Mouse (Mus musculus) midbrain, postnatal 0 days (tissue): ENCODE results near the gene Pard3b. TPM values are rescaled to one million over a fixed set of nuclear protein-coding genes. Genes with fewer than 3 reads are reported as not detected.

ENCODE experiments used
- ATAC-seq: fragments of 200-750 bp; cut with Nextera tagmentation; 2 replicates; pipeline ENCODE4 v1.8.0; 2017; ENCODE audit warnings: moderate number of reproducible peaks, mild to moderate bottlenecking, moderate TSS enrichment, moderate library complexity; ENCODE audit not compliant: low FRiP score
- DNase-seq: peaks from one replicate; pipeline ENCODE4 v3.0.0-alpha.2; 2015; ENCODE audit warnings: low spot score
- H3K27ac ChIP-seq: fragments of 300-500 bp; sonication (generic); 2 replicates; pipeline ENCODE4 v1.5.1; 2014; ENCODE audit warnings: low read depth, mild to moderate bottlenecking, low read length, mixed read lengths
- H3K27me3 ChIP-seq: fragments of 300-500 bp; sonication (generic); 2 replicates; pipeline ENCODE4 v1.6.1; 2014; ENCODE audit warnings: low read length, control low read depth, mixed read lengths; ENCODE audit not compliant: insufficient read depth
- H3K36me3 ChIP-seq: fragments of 300-500 bp; sonication (generic); 2 replicates; pipeline ENCODE4 v1.6.1; 2014; ENCODE audit warnings: low read length, control low read depth, mixed read lengths; ENCODE audit not compliant: insufficient read depth
- H3K4me1 ChIP-seq: fragments of 300-500 bp; sonication (generic); 2 replicates; pipeline ENCODE4 v1.6.1; 2014; ENCODE audit warnings: mild to moderate bottlenecking, control low read depth, antibody characterized with exemption, low read length, mixed read lengths; ENCODE audit not compliant: insufficient read depth
- H3K4me2 ChIP-seq: fragments of 300-500 bp; sonication (generic); 2 replicates; pipeline ENCODE4 v1.6.1; 2014; ENCODE audit warnings: low read depth, mild to moderate bottlenecking, low read length, mixed read lengths; ENCODE audit not compliant: poor library complexity, severe bottlenecking
- H3K4me3 ChIP-seq: fragments of 300-500 bp; sonication (generic); 2 replicates; pipeline ENCODE4 v1.5.1; 2014; ENCODE audit warnings: low read depth, mild to moderate bottlenecking, low read length, moderate library complexity
- H3K9ac ChIP-seq: fragments of 300-500 bp; sonication (generic); replicated peaks from 2 replicates; pipeline ENCODE4 v1.6.1; 2014; ENCODE audit warnings: mild to moderate bottlenecking, low read length, moderate library complexity, mixed read lengths; ENCODE audit not compliant: poor library complexity, severe bottlenecking
- H3K9me3 ChIP-seq: fragments of 300-500 bp; sonication (generic); 2 replicates; pipeline ENCODE4 v1.6.1; 2016; ENCODE audit warnings: low read length, control low read depth
- CTCF ChIP-seq: IDR thresholded peaks from 2 replicates; pipeline ENCODE4 v1.5.1; 2016; ENCODE audit warnings: antibody characterized with exemption, mild to moderate bottlenecking
- WGBS: fragments of 180-500 bp; shearing (Covaris S2); extraction: QIAGEN DNeasy Blood & Tissue Kit; methylation state at CpG from one replicate; pipeline ENCODE4 v1.1.7; 2014; 5-methylcytosine and 5-hydroxymethylcytosine counted together
- polyA plus RNA-seq: library from polyadenylated mRNA; unstranded; fragments of >200 nt; fragmentation: Nextera tagmentation; extraction: Ambion mirVana; gene quantifications from 2 replicates; pipeline ENCODE4 v1.2.1, GENCODE M21; 2015
- total RNA-seq: library from RNA; depleted of rRNA; stranded (reverse); fragments of >200 nt; gene quantifications from 2 replicates; pipeline ENCODE4 v1.2.3, GENCODE M21; 2014

The Pard3b gene
- total and polyA plus RNA-seq, 2 experiments from 2014 or later, result 5.3 to 7.0 TPM

GRCm38 (mm10) chr1:62378335-62378734 is 739.7 kb downstream of the Pard3b start:
- Histone ChIP-seq H3K36me3 (no peaks in the 10 kb centered on the region), H3K4me1 (no peaks in the 10 kb centered on the region), H3K4me3 (no peak overlapping the region), H3K9ac (no peak overlapping the region), H3K27me3 (no peaks in the 10 kb centered on the region), H3K9me3 (no peaks in the 10 kb centered on the region), H3K4me2 (no peak overlapping the region), H3K27ac (no peak overlapping the region)
- DNase-seq (no peak), ATAC-seq (no peak)
- WGBS, result 91% methylated on average over 4 of the region's 4 CpGs
- TF ChIP-seq CTCF, result no peak

GRCm38 (mm10) chr1:62382807-62383514 is 744.3 kb downstream of the Pard3b start:
- H3K27me3 ChIP-seq, result no peaks in the 10 kb centered on the region
- H3K27ac ChIP-seq, result no peak overlapping the region
- 55% methylated on average over 14 of the region's 14 CpGs for WGBS
- no peak overlapping the region for H3K9ac ChIP-seq
- ATAC-seq (no peak), DNase-seq (no peak)
- H3K4me2 ChIP-seq, result no peak overlapping the region
- no peaks in the 10 kb centered on the region for H3K36me3 ChIP-seq
- H3K4me1 ChIP-seq, result no peaks in the 10 kb centered on the region
- no peak for TF ChIP-seq CTCF
- H3K4me3 ChIP-seq, result no peak overlapping the region
- no peaks in the 10 kb centered on the region for H3K9me3 ChIP-seq

GRCm38 (mm10) chr1:62384241-62384640 is 745.6 kb downstream of the Pard3b start:
- H3K36me3 ChIP-seq, result no peaks in the 10 kb centered on the region
- H3K4me2 ChIP-seq, result no peak overlapping the region
- ATAC-seq, result no peak
- H3K27me3 ChIP-seq, result no peaks in the 10 kb centered on the region
- H3K4me3 ChIP-seq, result no peak overlapping the region
- no peak for DNase-seq
- H3K9ac ChIP-seq, result no peak overlapping the region
- no peaks in the 10 kb centered on the region for H3K9me3 ChIP-seq
- TF ChIP-seq CTCF, result no peak
- 68% methylated on average over 1 of the region's 1 CpGs for WGBS
- H3K27ac ChIP-seq, result no peak overlapping the region
- no peaks in the 10 kb centered on the region for H3K4me1 ChIP-seq

GRCm38 (mm10) chr1:62388013-62388412 is 749.4 kb downstream of the Pard3b start:
- no peak for DNase-seq
- peaks cover 3% of the 10 kb centered on the region; the same call in 1 of the 2 replicates for H3K4me1 ChIP-seq
- H3K9me3 ChIP-seq, result no peaks in the 10 kb centered on the region
- TF ChIP-seq CTCF, result no peak
- no peak overlapping the region for H3K27ac ChIP-seq
- no peak overlapping the region for H3K9ac ChIP-seq
- H3K4me3 ChIP-seq, result no peak overlapping the region
- WGBS, result 86% methylated on average over 4 of the region's 4 CpGs
- no peak overlapping the region for H3K4me2 ChIP-seq
- no peaks in the 10 kb centered on the region for H3K36me3 ChIP-seq
- ATAC-seq, result no peak
- H3K27me3 ChIP-seq, result no peaks in the 10 kb centered on the region

- no peak overlapping the region for H3K4me3 ChIP-seq
- peaks cover 3% of the 10 kb centered on the region; the same call in 1 of the 2 replicates for H3K4me1 ChIP-seq
- H3K27ac ChIP-seq, result no peak overlapping the region
- TF ChIP-seq CTCF, result no peak
- H3K9me3 ChIP-seq, result no peaks in the 10 kb centered on the region
- ATAC-seq (no peak), DNase-seq (no peak)
- no peaks in the 10 kb centered on the region for H3K27me3 ChIP-seq
- no peak overlapping the region for H3K4me2 ChIP-seq
- no peak overlapping the region for H3K9ac ChIP-seq
- WGBS, result 58% methylated on average over 4 of the region's 4 CpGs
- no peaks in the 10 kb centered on the region for H3K36me3 ChIP-seq
These were observed 754.2 kb downstream of the Pard3b start for GRCm38 (mm10) chr1:62392863-62393262.

GRCm38 (mm10) chr1:62394555-62394954 is 755.9 kb downstream of the Pard3b start:
- TF ChIP-seq CTCF, result no peak

More at GRCm38 (mm10) chr1:62394555-62394954, 755.9 kb downstream of the Pard3b start:
- Histone ChIP-seq H3K9ac (no peak overlapping the region), H3K4me2 (no peak overlapping the region), H3K9me3 (no peaks in the 10 kb centered on the region), H3K4me3 (no peak overlapping the region), H3K4me1 (peaks cover 3% of the 10 kb centered on the region; the same call in 1 of the 2 replicates), H3K27ac (no peak overlapping the region), H3K36me3 (no peaks in the 10 kb centered on the region), H3K27me3 (no peaks in the 10 kb centered on the region)
- DNase-seq (no peak), ATAC-seq (no peak)
- 95% methylated on average over 3 of the region's 3 CpGs for WGBS
